Mouse (Mus musculus) left cerebral cortex, adult 18-20 months (tissue): Measurements from ENCODE around the gene Maff. TPM values are rescaled to one million over a fixed set of nuclear protein-coding genes. Genes with fewer than 3 reads are reported as not detected.

ENCODE experiments used
- DNase-seq, 2 experiments: peaks; one replicate each; pipeline ENCODE4 v3.0.0; 2021 to 2022; ENCODE audit warnings: low spot score in 2 of 2, mixed read lengths in 1 of 2
- long read RNA-seq, 2 experiments: library from polyadenylated mRNA; stranded (forward); transcript quantifications; one replicate each; pipeline ENCODE4 v2.0.0; 2021
- total RNA-seq, 2 experiments: library from RNA; stranded (reverse); gene quantifications; 2 replicates each; pipeline ENCODE4 v1.2.3; 2021

The Maff gene
- 1 to 10 TPM; 1.8 to 2.8 TPM for total RNA-seq
- long read RNA-seq, experiment 1, partial matches to known transcripts = 0 of 2 reads
- long read RNA-seq, experiment 1, other reads (novel, unspliced or antisense) = 0 of 2 reads
- long read RNA-seq, experiment 2 = 0 reads

DNA sequence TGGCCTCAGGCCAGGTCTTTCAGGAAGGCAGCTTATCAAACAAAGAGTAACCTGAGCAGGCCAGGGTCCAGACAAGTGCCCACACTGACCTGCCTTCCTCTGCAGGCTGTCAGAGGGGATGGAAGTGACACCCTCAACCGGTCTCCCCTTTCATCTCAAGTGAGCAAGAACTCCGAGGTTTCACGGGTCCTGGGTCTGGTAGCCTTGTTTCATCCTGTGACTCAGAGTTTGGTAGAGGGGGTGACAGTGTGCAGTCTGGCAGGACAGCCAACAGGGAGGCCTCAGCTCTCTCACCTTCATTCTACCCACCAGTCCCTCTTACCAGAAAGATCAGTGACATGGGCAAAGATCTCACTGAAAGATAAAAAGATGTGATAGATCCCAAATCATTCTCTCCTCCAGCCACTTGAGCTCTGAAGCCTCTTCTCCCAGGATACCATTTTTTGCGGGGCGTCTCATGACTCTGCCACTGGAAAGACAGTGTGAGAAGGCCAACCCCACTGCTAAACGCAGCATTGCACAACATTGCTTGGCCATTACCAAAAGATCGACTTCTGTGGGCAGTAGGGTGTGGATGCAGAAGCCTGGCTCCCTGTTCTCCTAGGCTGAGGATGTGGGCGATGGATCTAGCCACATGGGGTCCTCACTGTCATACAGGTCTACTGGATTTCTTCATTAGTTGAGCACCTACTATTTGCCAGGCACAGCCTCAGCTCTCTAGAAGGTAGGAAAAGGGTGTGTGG is at the start of gene Maff:
Gene Maff (plus strand): TSS at position 571 of the 743 bp plus-strand sequence.
- DNase-seq = no peak

DNA sequence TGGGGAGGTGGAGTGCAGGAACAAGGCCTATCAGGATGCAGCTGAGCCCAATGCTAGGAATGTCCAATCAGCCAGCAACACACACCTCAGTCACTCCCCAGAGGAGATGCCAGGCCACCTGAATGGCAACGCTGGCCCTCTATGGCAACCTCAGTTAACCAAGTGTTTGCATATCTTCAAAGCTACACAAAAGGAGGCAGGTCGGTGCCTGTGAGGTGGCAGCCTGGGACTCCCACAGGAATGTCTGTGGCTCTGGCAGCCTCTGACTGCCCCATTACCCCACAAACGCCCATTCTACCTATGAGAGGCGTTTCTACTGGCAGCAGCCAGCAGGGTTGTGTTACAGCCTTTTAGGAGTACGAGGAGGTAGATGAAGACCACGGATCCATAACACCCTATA is 47.9 kb upstream of the Maff start:
- no peak for DNase-seq

- DNase-seq = no peak
These were observed 46.8 kb upstream of the Maff start for GRCm38 (mm10) chr15:79299563-79300155.

DNA sequence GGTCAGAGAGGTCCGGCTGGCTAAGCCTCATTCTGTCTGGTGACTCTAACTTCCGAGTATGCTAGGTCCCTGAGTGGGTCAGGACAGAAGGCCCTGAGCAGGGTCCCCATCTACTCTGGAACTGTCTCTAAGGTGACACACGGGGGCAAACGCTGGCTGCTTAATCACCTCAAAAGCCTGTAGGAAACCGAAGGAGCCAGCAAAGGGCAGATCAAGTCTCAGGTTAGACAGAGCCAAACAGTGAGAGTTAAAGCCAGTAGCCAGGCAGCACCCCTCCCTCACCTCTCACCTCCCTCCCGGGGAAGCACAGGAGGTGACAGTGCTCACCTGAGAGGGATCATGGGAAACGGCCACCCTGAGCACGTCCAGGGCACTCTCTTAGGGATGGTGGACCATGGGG is 42.7 kb upstream of the Maff start:
- DNase-seq = no peak

- no peak for DNase-seq
These were observed 41.6 kb upstream of the Maff start for GRCm38 (mm10) chr15:79304832-79305231.

GRCm38 (mm10) chr15:79306043-79306637 is 40.3 kb upstream of the Maff start:
- no peak for DNase-seq

- DNase-seq = no peak
These were observed 38.6 kb upstream of the Maff start for GRCm38 (mm10) chr15:79307861-79308260.

DNA sequence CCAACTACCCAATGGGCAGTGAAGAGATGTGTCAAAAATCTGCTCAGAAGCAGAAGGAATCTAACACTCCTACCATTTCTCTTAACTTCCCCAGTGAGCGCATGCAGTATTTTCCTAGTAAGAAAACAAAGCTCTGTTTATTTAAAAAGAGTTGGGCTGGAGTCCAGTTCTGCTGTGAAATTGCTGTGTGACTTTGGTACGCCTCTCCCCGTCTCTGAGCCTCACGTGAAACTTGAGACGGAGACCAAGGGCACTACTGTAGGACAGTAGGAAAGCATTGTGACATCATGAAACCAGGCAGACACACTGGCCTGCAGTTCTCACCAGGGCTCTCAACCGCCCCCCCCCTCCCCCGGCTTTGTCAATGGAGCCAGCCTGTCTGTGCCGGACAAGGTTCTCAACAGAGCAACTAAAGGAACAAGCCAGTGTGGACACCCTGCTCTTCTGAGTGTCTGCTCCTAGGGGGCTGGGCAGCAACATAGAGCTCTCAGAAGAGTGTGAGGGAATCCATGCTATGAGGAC is 32.5 kb upstream of the Maff start:
- no peak for DNase-seq

GRCm38 (mm10) chr15:79321733-79322190 is 24.7 kb upstream of the Maff start:
- DNase-seq = no peak

GRCm38 (mm10) chr15:79322281-79322990 is 24.0 kb upstream of the Maff start:
- no peak for DNase-seq

DNA sequence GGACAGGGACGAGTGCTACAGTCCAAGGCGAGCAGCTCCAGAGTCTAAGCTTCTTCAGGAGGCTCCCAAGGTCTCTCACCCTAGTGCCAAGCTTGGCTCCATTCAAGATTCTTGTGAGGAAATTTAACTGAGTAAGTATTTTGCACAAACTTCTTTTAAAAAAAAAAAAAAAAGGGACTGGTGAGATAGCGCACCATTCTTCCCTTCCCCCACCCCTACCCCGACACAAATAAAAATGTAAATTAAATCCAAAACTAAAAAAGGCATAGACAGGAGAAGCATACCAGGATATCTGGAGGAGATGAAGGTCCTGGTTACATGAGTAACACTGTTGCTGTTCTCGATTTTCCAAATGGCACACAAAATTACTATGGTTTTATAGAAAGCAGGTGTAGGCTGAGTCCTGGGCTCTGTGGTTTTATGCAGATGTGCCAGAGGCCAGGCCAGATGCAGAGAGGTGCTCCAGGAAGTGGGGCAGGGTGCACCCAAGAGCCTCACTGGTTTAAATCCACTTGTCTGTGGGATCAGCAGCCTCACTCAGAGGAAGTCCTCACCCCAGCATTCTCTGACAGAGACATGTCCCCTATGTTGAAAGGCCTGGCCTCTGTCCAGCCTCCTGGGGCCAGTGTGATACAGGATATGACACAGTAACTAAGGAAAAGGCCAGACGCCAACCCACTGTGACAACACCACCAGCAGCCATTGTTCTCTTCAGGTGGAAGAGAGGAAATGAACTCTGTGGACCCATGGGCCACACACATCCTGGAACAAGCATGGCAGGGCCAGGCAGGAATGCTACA is 23.2 kb upstream of the Maff start:
- no peak for DNase-seq

DNA sequence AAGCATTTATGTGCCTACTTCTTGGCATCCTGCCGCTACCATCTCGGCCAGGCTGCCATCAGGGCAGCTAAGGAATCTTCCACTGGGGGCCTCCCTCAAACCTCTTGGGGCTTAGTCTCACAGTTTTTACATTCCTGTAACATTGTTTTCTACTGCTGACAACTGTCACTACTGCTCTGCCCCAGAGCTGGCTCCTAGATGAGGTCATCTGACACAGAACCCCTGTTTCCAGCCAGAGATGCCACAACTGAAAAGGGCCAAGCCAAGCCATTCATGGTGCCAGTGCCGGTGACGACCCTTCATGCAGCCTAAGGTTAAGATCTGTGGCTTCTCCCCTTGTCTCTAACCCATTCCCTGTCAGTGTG is 22.6 kb upstream of the Maff start:
- no peak for DNase-seq

DNA sequence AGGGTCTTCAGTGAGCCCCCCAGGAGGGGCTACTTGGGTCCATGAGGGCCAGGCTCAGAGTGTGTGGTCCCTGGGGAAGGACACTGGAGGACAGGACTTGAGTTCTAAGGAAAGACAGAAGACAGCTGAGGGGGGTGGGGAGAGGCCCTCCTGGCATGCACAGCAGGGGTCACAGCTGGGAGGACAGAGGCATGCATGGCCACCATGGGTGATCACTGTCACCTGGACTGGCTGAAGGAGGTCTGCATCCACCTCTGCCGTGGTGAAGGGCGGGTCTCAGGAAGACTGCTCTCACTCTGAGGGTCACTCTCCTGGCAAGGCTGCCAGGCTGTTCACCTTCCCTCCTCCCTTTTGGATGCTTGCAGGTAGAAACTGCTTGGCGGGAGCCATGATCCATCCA is 22.0 kb upstream of the Maff start:
- no peak for DNase-seq

- no peak for DNase-seq
These were observed 20.7 kb upstream of the Maff start for GRCm38 (mm10) chr15:79325742-79326141.

- no peak for DNase-seq
These were observed 20.2 kb upstream of the Maff start for GRCm38 (mm10) chr15:79326264-79326663.

DNA sequence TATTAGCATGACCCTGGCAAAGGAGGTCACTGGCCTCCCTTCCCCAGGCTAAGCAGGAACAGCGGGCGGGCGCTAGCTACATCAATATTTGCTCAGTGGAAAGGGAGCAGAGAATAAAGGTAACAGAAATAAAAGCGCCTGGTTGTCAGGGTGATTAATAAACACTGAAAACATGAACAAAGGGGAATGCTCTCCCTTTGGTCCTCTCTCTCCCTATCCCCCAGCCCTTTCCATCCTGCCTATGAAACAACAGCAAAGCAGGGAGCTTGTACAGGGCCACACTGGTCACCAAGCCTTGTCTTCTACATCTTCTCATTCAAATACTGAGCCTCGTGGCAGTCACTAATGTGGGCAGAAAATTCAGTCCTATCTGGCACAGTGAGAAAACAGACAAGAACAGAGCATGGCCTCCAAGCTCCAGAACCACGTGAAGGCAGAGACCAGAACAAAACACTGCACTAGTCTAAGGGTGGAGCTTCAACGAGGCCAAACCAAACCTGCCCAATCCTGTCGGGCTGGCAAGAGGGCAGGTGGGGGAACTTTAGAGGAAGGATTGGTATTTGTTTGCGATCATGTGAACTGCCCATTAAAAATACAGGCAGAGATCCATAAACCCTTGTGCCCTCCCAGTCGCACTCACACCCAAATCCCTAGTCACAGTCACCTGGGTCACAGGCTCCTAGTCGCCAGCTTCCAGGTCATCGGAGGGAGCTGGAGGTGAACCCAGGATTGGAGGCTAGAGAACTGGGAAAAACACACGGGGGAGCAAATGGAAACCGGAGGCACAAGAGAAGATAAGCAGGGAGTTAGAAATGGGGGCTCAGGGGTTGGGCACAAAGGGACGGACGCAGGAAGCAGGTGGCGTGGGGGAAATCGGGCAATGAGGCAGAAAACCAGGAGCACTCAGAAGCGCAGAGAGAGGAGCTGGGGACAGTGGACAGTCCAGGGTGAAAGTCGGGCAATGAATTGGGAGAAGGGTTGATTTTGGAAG is 19.2 kb upstream of the Maff start:
- peak in 1 of 2 experiments; percentile 29 for DNase-seq

DNA sequence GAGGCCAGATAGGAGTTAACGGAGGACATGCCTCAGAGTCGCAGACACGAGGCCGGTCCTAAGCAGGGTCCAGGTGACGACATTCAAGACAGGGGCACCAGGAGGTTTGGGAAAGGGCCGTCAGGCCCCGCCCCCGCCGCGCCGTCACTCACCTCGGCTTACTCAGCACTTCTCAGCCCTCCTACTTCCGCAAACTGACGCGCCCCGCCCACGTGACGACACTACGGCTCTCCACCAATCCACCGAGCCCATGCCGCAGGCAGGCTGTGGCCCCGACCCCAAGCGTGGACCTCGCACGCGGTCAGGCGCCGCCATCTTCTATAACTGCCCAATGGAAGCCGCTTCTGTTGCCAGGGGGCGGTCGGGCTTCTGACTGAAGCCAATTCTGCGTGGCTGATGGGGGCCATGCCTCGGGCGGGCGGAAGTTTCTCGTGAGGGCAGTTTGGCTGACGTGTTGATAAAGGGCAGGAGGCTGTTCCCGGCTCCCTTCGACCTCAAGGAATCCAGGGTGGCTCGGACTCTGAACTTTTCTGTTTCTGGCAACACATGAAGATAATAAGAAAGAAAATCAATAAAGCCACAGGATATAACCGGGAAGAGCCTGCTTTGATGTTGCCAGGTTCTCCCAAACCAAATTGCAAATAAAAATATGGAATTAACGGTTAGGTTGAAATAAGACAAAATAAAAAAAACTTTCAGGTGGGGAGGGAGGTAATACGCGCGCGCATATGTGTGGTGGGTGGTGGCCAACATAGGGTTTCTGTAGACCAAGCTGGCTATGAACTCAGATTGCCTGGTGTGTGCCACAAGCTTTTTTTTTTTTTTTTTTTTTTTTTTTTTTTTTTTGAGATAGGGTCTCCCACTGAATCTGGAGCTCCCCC is 18.1 kb upstream of the Maff start, which contains the start of gene Pla2g6:
Gene Pla2g6 (minus strand): TSS at position 333 of the 881 bp plus-strand sequence.
- DNase-seq = peak; percentile 99

DNA sequence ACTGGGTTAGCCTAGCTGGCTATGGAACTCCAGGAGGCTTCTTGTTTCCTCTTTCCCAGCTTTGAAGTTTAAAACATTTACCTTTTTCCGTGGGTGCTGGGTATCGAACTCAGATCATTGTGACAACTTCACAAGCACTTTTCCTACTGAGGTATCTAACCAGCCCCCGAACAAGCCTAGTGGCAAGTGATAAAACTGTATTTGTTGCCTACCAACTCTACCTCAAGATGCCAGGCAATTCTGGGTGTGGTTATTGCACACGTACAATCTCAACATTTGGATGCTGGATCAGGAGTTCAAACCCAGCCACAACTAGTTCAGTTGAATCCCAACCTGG is 17.5 kb upstream of the Maff start:
- DNase-seq = no peak
